Mouse (Mus musculus) liver, embryonic 11.5 days (tissue): Measurements from ENCODE around the gene Itgb6. TPM values are rescaled to one million over a fixed set of nuclear protein-coding genes. Genes with fewer than 3 reads are reported as not detected.

Experiments used
- ATAC-seq: fragments of 200-750 bp; cut with Nextera tagmentation; replicated peaks from 2 replicates; pipeline ENCODE4 v1.8.0; 2017; ENCODE audit warnings: moderate number of reproducible peaks, mild to moderate bottlenecking, moderate TSS enrichment, moderate library complexity; ENCODE audit not compliant: low FRiP score
- DNase-seq: peaks from one replicate; pipeline ENCODE4 v3.0.0-alpha.2; 2017; ENCODE audit warnings: low spot score
- H3K27ac ChIP-seq: fragments of 300-500 bp; sonication (generic); 2 replicates; pipeline ENCODE4 v1.5.1; 2014; ENCODE audit warnings: mild to moderate bottlenecking, low read depth, low read length, control low read depth
- H3K27me3 ChIP-seq: fragments of 300-500 bp; sonication (generic); replicated peaks from 2 replicates; pipeline ENCODE4 v1.6.1; 2014; ENCODE audit warnings: low read length, mixed read lengths; ENCODE audit not compliant: control insufficient read depth, insufficient read depth
- H3K36me3 ChIP-seq: fragments of 300-500 bp; sonication (generic); 2 replicates; pipeline ENCODE4 v1.6.1; 2014; ENCODE audit warnings: mild to moderate bottlenecking, low read length, moderate library complexity, mixed read lengths; ENCODE audit not compliant: control insufficient read depth, insufficient read depth
- H3K4me1 ChIP-seq: fragments of 300-500 bp; sonication (generic); replicated peaks from 2 replicates; pipeline ENCODE4 v1.6.1; 2014; ENCODE audit warnings: low read length, mixed read lengths; ENCODE audit not compliant: control insufficient read depth, insufficient read depth
- H3K4me2 ChIP-seq: fragments of 300-500 bp; sonication (generic); 2 replicates; pipeline ENCODE4 v1.6.1; 2014; ENCODE audit warnings: mild to moderate bottlenecking, control low read depth, moderate library complexity
- H3K4me3 ChIP-seq: fragments of 300-500 bp; sonication (generic); 2 replicates; pipeline ENCODE4 v1.5.1; 2014; ENCODE audit warnings: low read depth, low read length, control low read depth
- H3K9ac ChIP-seq: fragments of 300-500 bp; sonication (generic); 2 replicates; pipeline ENCODE4 v1.6.1; 2014; ENCODE audit warnings: low read depth, low read length, control low read depth
- H3K9me3 ChIP-seq: fragments of 300-500 bp; sonication (generic); 2 replicates; pipeline ENCODE4 v1.6.1; 2016; ENCODE audit warnings: low read length, inconsistent platforms, mixed read lengths; ENCODE audit not compliant: control insufficient read depth
- WGBS: fragments of 180-500 bp; shearing (Covaris S2); extraction: QIAGEN DNeasy Blood & Tissue Kit; methylation state at CpG from one replicate; pipeline ENCODE4 v1.1.7; 2014; 5-methylcytosine and 5-hydroxymethylcytosine counted together
- polyA plus RNA-seq: library from polyadenylated mRNA; unstranded; fragments of >200 nt; fragmentation: Nextera tagmentation; extraction: Ambion mirVana; gene quantifications from 2 replicates; pipeline ENCODE4 v1.2.1, GENCODE M21; 2014

The Itgb6 gene
- polyA plus RNA-seq: 0.23 and 0.34 TPM in 2 replicates

DNA sequence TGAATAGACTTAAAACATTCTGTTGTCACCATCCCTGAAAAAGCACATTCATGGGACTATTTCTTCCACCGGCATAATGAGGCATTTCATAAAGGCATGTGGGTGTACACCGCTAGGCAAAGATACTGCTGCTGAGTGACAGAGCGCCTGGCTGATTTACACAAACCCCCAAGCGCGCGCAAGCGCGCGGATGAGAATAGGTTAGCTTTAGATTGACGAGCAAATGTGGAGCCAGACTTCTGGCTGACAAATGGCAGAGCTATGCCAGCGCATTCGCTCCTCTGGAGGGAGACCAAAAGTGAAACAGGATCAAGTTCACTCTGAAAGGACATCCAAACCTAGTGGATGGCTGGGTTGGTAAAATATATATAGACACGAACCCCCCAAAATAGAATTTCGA, at the start of gene Itgb6:
Gene Itgb6, minus strand, starts transcription at position 130 of the 400 bp plus-strand sequence.
- H3K9ac ChIP-seq: no peak within 1 kb of the TSS
- no peaks in the 10 kb centered on the region for H3K9me3 ChIP-seq
- peak; percentile 15 for DNase-seq
- no peaks in the 10 kb centered on the region for H3K27me3 ChIP-seq
- 81% methylated on average over 14 of the region's 14 CpGs for WGBS
- no peak for ATAC-seq
- H3K4me3 ChIP-seq: no peak within 1 kb of the TSS
- no peaks in the 10 kb centered on the region for H3K36me3 ChIP-seq
- no peak within 1 kb of the TSS for H3K4me2 ChIP-seq
- no peak within 1 kb of the TSS for H3K27ac ChIP-seq
- no peaks in the 10 kb centered on the region for H3K4me1 ChIP-seq

DNA sequence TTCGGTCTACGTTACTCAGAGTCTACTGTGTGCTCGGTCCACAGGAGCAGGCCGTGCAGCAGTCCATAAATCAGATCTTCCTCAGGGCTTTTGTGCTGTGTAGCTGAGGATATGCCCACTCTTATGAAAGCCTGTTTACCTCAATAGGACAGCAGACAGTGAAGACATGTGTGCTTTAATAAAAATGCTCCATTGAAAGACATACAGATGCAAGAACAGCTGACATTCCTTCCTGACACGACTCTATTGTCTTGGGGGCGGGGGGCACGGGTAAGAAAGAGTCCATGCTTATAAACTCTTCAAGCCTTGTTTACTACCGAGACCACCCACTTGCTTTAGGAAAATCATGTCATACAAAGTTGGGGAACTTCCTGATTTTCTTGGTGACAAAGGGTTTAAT, 44.0 kb upstream of the Itgb6 start:
- Histone ChIP-seq H3K36me3 (peaks cover 7% of the 10 kb centered on the region; the same call in 1 of the 2 replicates), H3K27ac (no peak overlapping the region), H3K27me3 (no peaks in the 10 kb centered on the region), H3K4me1 (no peaks in the 10 kb centered on the region), H3K9ac (no peak overlapping the region), H3K9me3 (no peaks in the 10 kb centered on the region), H3K4me2 (no peak overlapping the region), H3K4me3 (no peak overlapping the region)
- 83% methylated on average over 8 of the region's 8 CpGs for WGBS
- ATAC-seq: no peak
- no peak for DNase-seq

DNA sequence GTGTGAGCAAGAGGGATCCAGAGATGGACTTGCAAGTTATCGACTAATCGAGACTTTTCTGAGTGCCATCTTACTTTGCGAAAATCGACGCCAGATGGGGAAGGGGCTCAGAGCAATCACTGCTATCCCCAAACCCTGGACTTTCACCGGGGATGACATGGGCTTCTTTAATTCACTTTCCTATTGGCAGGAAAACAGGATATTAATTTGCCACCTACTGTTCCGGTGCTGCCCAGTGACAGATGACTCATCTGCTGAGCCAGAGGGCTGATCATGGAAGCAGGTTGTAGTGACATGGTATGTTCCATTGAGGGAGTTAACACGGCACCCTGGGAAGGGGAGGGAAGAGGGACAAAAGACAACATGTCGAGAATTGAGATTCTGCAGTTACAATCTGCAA, 33.8 kb upstream of the Itgb6 start:
- Histone ChIP-seq H3K4me3 (no peak overlapping the region), H3K9me3 (no peaks in the 10 kb centered on the region), H3K4me2 (no peak overlapping the region), H3K27ac (no peak overlapping the region), H3K27me3 (no peaks in the 10 kb centered on the region), H3K36me3 (peaks cover 9% of the 10 kb centered on the region; the same call in 1 of the 2 replicates), H3K4me1 (no peaks in the 10 kb centered on the region), H3K9ac (no peak overlapping the region)
- ATAC-seq (no peak), DNase-seq (no peak)
- WGBS: 95% methylated on average over 9 of the region's 9 CpGs

DNA sequence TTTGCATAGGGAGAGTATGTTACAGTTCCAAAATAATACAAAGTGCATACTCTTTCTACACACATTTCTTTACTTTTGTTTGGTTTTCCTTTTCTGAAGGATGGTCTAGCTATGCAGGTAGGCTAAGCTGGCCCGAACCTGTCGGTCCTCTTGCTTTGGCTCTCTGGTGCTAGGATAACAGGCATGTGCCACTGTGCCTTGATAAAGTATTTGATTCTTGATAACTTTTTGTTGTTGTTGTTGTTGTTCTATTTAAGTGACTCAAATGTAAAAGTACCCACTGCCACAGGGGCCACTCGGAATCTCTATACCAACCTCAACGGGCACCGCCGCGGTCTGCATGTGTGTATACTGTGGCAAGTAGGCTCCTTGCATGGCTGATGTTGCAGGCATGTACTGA, 32.7 kb upstream of the Itgb6 start:
- Histone ChIP-seq H3K4me2 (no peak overlapping the region), H3K9me3 (no peaks in the 10 kb centered on the region), H3K4me3 (no peak overlapping the region), H3K4me1 (no peaks in the 10 kb centered on the region), H3K36me3 (peaks cover 9% of the 10 kb centered on the region; the same call in 1 of the 2 replicates), H3K27me3 (no peaks in the 10 kb centered on the region), H3K27ac (no peak overlapping the region), H3K9ac (no peak overlapping the region)
- no peak for ATAC-seq
- no peak for DNase-seq
- WGBS: 96% methylated on average over 7 of the region's 7 CpGs

DNA sequence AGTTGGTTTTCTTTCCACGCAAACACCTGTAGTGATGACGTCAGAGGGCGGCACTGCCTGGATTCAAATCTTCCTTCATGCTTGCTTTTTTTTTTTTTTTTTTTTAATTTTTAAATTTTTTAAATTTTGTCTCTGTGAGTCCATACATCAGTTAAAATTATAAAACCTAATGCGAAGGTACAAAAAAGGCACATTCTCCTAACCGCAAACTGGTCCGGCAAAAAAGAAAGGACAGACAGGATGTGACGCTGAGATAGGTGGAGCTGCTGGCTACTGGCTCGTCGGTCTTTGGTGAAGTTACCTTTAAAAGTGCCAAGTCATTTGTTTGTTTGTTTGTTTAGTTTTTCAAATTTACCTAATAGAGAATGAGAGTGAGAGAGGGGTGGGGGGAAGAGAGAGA, 28.8 kb upstream of the Itgb6 start:
- no peak for DNase-seq
- Histone ChIP-seq H3K9ac (no peak overlapping the region), H3K4me3 (no peak overlapping the region), H3K4me1 (no peaks in the 10 kb centered on the region), H3K27me3 (no peaks in the 10 kb centered on the region), H3K36me3 (peaks cover 7% of the 10 kb centered on the region; the same call in 1 of the 2 replicates), H3K9me3 (no peaks in the 10 kb centered on the region), H3K4me2 (no peak overlapping the region), H3K27ac (no peak overlapping the region)
- no peak for ATAC-seq
- WGBS: 86% methylated on average over 9 of the region's 9 CpGs

GRCm38 (mm10) chr2:60750591-60750990, 28.1 kb upstream of the Itgb6 start:
- Histone ChIP-seq H3K4me1 (no peaks in the 10 kb centered on the region), H3K27me3 (no peaks in the 10 kb centered on the region), H3K27ac (no peak overlapping the region), H3K4me3 (no peak overlapping the region), H3K9me3 (no peaks in the 10 kb centered on the region), H3K9ac (no peak overlapping the region), H3K36me3 (peaks cover 4% of the 10 kb centered on the region; the same call in 1 of the 2 replicates), H3K4me2 (no peak overlapping the region)
- no peak for ATAC-seq
- no peak for DNase-seq
- WGBS: 83% methylated on average over 3 of the region's 3 CpGs

DNA sequence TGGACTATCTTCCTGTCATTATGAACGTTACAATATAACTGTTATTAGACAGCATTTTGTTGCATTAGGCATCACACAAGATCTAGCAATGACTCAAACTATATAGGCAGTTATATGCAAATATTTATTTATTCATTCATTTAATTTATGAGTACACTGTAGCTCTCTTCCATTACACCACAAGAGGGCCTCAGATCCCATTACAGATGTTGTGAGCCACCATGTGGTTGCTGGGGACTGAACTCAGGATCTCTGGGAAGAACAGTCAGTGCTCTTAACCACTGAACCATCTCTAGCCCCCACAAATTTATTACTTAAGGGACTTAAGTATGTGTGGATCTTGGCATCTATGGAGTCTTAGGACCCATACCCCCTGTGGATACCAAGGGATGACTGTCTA, 26.1 kb upstream of the Itgb6 start:
- Histone ChIP-seq H3K27me3 (no peaks in the 10 kb centered on the region), H3K36me3 (no peaks in the 10 kb centered on the region), H3K9me3 (no peaks in the 10 kb centered on the region), H3K4me2 (no peak overlapping the region), H3K4me3 (no peak overlapping the region), H3K27ac (no peak overlapping the region), H3K4me1 (no peaks in the 10 kb centered on the region), H3K9ac (no peak overlapping the region)
- WGBS: 85% methylated on average over 1 of the region's 1 CpGs
- ATAC-seq (no peak), DNase-seq (no peak)

GRCm38 (mm10) chr2:60747590-60747989, 25.1 kb upstream of the Itgb6 start:
- H3K4me2 ChIP-seq: no peak overlapping the region
- no peak overlapping the region for H3K9ac ChIP-seq
- H3K27me3 ChIP-seq: no peaks in the 10 kb centered on the region
- no peaks in the 10 kb centered on the region for H3K4me1 ChIP-seq
- no peaks in the 10 kb centered on the region for H3K36me3 ChIP-seq
- H3K27ac ChIP-seq: no peak overlapping the region
- no peak for ATAC-seq
- DNase-seq: peak; percentile 31
- H3K9me3 ChIP-seq: no peaks in the 10 kb centered on the region
- 52% methylated on average over 3 of the region's 3 CpGs for WGBS
- no peak overlapping the region for H3K4me3 ChIP-seq

- no peaks in the 10 kb centered on the region for H3K9me3 ChIP-seq
- no peak for ATAC-seq
- no peak overlapping the region for H3K27ac ChIP-seq
- no peaks in the 10 kb centered on the region for H3K4me1 ChIP-seq
- no peaks in the 10 kb centered on the region for H3K27me3 ChIP-seq
- H3K4me2 ChIP-seq: no peak overlapping the region
- no peak overlapping the region for H3K4me3 ChIP-seq
- no peaks in the 10 kb centered on the region for H3K36me3 ChIP-seq
- 82% methylated on average over 3 of the region's 3 CpGs for WGBS
- DNase-seq: no peak
- no peak overlapping the region for H3K9ac ChIP-seq
Observed at GRCm38 (mm10) chr2:60744674-60745073, 22.2 kb upstream of the Itgb6 start.
